Mouse (Mus musculus) kidney, adult 10 weeks (tissue): ENCODE results near the gene Vmn2r47. TPM values are rescaled to one million over a fixed set of nuclear protein-coding genes. Genes with fewer than 3 reads are reported as not detected.

ENCODE experiments used
- polyA plus RNA-seq: library from polyadenylated mRNA; stranded (reverse); fragments of 350-450 nt; fragmentation: Illumina TruSeq; extraction: RNeasy Lipid Tissue Mini Kit (QIAGEN cat#74804); gene quantifications from one replicate; pipeline ENCODE4 v1.2.3, GENCODE M21; 2014; ENCODE audit warnings: low read depth, low replicate concordance

The Vmn2r47 gene
- polyA plus RNA-seq = not detected

GRCm38 (mm10) chr7:9841225-9841624 lies at the start of gene Vmn2r47:
TSS of gene Vmn2r47 (minus strand) at chr7:9841325.

DNA sequence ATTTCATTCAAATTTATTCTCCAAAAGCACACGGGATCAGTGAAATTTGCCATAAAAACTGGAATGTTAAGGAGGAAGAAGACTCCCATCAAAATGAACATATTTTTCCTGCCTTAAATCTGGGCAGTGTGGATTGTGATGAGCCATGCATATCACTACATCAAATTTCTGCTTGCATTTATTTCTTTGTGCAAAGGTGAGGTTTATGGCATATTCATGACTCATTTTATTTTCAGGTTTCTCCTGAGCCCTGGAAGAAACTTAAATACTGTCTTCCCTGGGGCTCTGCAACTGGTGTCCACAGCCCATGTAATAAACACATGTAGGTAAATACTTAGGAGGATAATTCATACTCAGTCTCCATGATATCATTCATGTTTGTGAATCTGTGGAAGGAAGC lies 70.7 kb downstream of the Vmn2r47 start, which contains the start of gene Vmn2r46:
Gene Vmn2r46 (minus strand): TSS at position 101 of the 400 bp plus-strand sequence.

Other genes starting within 250 kb of the Vmn2r47 start
- gene Vmn2r46, start 70.8 kb downstream of the Vmn2r47 start, polyA plus RNA-seq = not detected
- not detected for gene Vmn2r48, start 112.3 kb upstream of the Vmn2r47 start, polyA plus RNA-seq
- not detected for gene Vmn2r49, start 150.9 kb upstream of the Vmn2r47 start, polyA plus RNA-seq
- gene Vmn2r50, start 212.0 kb upstream of the Vmn2r47 start, polyA plus RNA-seq = not detected